Mouse (Mus musculus) ES-Bruce4 (cell line): ENCODE measurements at regions not wholly inside any gene's neighbourhood (a gene's known extent, or its start where the extent isn't known, plus 50 kb on each side); places are given as distances from the start of the nearest gene placed in this dataset.

Experiments
- CTCF ChIP-seq: IDR thresholded peaks from one replicate; pipeline ENCODE4 v1.8.1; 2011; ENCODE audit warnings: low read depth, low read length
- EP300 ChIP-seq: IDR thresholded peaks from 2 replicates; pipeline ENCODE4 v1.6.1; 2011; ENCODE audit warnings: low read depth, low read length; ENCODE audit not compliant: insufficient read depth
- POLR2A ChIP-seq: IDR thresholded peaks from one replicate; pipeline ENCODE4 v1.8.1; 2011; ENCODE audit warnings: low read length; ENCODE audit not compliant: insufficient read depth

GRCm38 (mm10) chr14:31953783-31954182 lies 75.0 kb upstream of the Galnt15 start:
- TF ChIP-seq CTCF (no peak), POLR2A (no peak), EP300 (no peak)
